Mouse (Mus musculus): ENCODE data around the gene Cd55b. TPM values are rescaled to one million over a fixed set of nuclear protein-coding genes. Genes with fewer than 3 reads are reported as not detected.
"Not testable (repeated sequence)": the region's sequence is repeated elsewhere in the genome, so short reads cannot be mapped to it uniquely, and the experiment has no call there.

Gene Cd55b
- polyA plus RNA-seq (2014; fragmentation: Nextera tagmentation; extraction: Ambion mirVana) = not detected in 2 replicates

DNA sequence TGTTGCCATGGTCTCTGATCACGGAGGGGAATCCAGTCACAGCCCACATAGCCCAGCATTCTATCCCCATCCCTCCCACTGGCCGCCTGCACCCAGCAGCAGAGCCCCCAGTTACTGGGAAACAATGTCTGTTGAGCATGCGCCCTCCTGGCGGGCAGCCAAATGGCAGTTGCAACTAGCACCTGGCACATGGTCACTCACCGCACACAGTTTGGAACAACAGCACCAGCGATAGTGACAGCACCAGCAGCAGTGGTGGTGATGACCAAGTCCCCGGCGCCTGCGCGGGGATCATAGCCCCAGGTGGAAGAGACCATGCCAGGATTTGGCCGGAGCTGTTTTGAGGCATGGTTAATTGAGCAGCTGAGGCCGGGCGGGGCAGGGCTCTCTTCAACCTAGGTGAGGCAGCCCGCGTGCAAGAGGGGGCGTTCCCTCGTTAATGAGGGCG lies at the start of gene Cd55b:
TSS of gene Cd55b (minus strand) at position 346 of the 448 bp plus-strand sequence.
- Histone ChIP-seq H3K4me2 (ENCODE audit: low read depth, low read length) (no peak within 1 kb of the TSS), H3K9ac (replicated peaks; ENCODE audit: low read depth, low read length) (no peak within 1 kb of the TSS), H3K36me3 (ENCODE audit: control insufficient read depth, insufficient read depth, low read length) (no peaks in the 10 kb centered on the region), H3K4me3 (ENCODE audit: low read depth, low read length) (no peak within 1 kb of the TSS), H3K4me1 (ENCODE audit: control insufficient read depth, insufficient read depth, low read length) (no peaks in the 10 kb centered on the region), H3K27ac (ENCODE audit: low read depth, low read length) (no peak within 1 kb of the TSS), H3K9me3 (ENCODE audit: control insufficient read depth, low read length) (no peaks in the 10 kb centered on the region), H3K27me3 (ENCODE audit: control insufficient read depth, insufficient read depth, low read length) (no peaks in the 10 kb centered on the region)
- WGBS = 54% methylated on average over 18 of the region's 18 CpGs
- ATAC-seq (ENCODE audit: low read depth) = 0 out of 2 replicates have a peak, but pooled peaks have one; percentile 46

DNA sequence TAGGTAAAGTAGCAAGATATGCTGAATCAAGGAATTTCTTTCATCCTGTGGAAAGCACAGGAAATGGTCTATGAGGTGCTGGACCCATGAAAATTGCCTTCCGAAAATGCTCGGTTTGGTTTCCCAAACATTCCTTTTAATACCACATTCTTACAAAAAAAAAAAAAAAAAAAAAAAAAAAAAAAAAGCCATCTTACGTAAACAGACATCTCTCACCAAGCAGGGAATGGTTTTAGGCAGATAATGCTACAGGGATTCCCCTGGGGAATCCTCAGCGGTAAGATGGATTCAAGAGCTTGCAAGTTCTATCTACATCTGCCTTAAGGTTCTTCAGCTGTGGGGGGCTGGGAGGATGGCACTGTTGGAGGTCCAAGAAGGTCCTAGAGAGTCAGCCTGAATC lies 47.3 kb upstream of the Cd55b start:
- no peaks in the 10 kb centered on the region for H3K27me3 ChIP-seq (ENCODE audit: control insufficient read depth, insufficient read depth, low read length)
- no peak overlapping the region for H3K27ac ChIP-seq (ENCODE audit: low read depth, low read length)
- no peaks in the 10 kb centered on the region for H3K9me3 ChIP-seq (ENCODE audit: control insufficient read depth, low read length)
- WGBS = 94% methylated on average over 4 of the region's 4 CpGs
- H3K4me3 ChIP-seq (ENCODE audit: low read depth, low read length) = no peak overlapping the region
- H3K9ac ChIP-seq (replicated peaks; ENCODE audit: low read depth, low read length) = no peak overlapping the region
- no peak overlapping the region for H3K4me2 ChIP-seq (ENCODE audit: low read depth, low read length)
- no peaks in the 10 kb centered on the region for H3K4me1 ChIP-seq (ENCODE audit: control insufficient read depth, insufficient read depth, low read length)
- no peaks in the 10 kb centered on the region for H3K36me3 ChIP-seq (ENCODE audit: control insufficient read depth, insufficient read depth, low read length)
- ATAC-seq (ENCODE audit: low read depth) = no peak

DNA sequence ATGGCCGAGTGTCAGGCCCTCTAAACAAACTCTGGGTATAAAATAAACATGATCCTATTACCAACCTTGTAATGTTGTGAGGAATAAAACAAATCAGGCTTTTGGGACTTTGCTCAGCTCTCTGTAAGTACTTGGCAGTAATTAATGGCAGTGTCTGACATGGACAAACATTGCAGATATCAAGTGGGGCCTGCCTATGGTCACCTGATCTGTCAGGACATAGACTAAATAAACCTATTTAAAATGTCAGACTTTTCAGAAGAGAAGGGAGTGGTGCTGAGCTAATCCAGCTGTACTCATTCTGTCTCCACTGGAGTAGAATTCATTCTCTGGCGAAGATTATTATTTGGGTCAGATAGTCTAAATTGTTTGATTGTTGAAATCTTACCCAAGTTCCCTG lies 44.6 kb upstream of the Cd55b start:
- 77% methylated on average over 2 of the region's 2 CpGs for WGBS
- no peaks in the 10 kb centered on the region for H3K9me3 ChIP-seq (ENCODE audit: control insufficient read depth, low read length)
- H3K4me1 ChIP-seq (ENCODE audit: control insufficient read depth, insufficient read depth, low read length) = no peaks in the 10 kb centered on the region
- ATAC-seq (ENCODE audit: low read depth) = no peak
- no peaks in the 10 kb centered on the region for H3K27me3 ChIP-seq (ENCODE audit: control insufficient read depth, insufficient read depth, low read length)
- H3K9ac ChIP-seq (replicated peaks; ENCODE audit: low read depth, low read length) = no peak overlapping the region
- no peak overlapping the region for H3K4me2 ChIP-seq (ENCODE audit: low read depth, low read length)
- no peaks in the 10 kb centered on the region for H3K36me3 ChIP-seq (ENCODE audit: control insufficient read depth, insufficient read depth, low read length)
- no peak overlapping the region for H3K27ac ChIP-seq (ENCODE audit: low read depth, low read length)
- no peak overlapping the region for H3K4me3 ChIP-seq (ENCODE audit: low read depth, low read length)

DNA sequence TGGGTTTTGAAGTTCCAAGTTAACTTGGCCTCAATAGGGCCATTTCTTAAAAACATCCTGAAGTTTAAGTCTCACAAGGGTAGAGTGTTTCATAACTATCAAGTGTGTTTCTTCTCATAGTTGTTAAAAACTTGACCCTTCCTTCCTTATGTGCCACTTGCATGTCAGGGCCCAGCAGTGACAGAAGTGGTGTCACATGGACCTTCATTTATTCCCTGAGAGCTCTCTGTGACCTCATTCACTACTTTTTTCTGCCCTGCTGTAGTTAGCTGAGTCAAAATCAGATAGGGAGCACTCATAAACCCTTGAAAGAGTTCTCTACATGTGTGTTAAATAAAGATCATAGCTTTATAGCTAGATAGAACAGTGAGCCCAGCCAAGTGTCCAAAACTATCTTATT lies 41.4 kb upstream of the Cd55b start:
- Histone ChIP-seq H3K9me3 (ENCODE audit: control insufficient read depth, low read length) (no peaks in the 10 kb centered on the region), H3K36me3 (ENCODE audit: control insufficient read depth, insufficient read depth, low read length) (no peaks in the 10 kb centered on the region), H3K4me3 (ENCODE audit: low read depth, low read length) (no peak overlapping the region), H3K4me1 (ENCODE audit: control insufficient read depth, insufficient read depth, low read length) (no peaks in the 10 kb centered on the region), H3K4me2 (ENCODE audit: low read depth, low read length) (no peak overlapping the region), H3K9ac (replicated peaks; ENCODE audit: low read depth, low read length) (no peak overlapping the region), H3K27ac (ENCODE audit: low read depth, low read length) (no peak overlapping the region), H3K27me3 (ENCODE audit: control insufficient read depth, insufficient read depth, low read length) (no peaks in the 10 kb centered on the region)
- ATAC-seq (ENCODE audit: low read depth) = no peak

DNA sequence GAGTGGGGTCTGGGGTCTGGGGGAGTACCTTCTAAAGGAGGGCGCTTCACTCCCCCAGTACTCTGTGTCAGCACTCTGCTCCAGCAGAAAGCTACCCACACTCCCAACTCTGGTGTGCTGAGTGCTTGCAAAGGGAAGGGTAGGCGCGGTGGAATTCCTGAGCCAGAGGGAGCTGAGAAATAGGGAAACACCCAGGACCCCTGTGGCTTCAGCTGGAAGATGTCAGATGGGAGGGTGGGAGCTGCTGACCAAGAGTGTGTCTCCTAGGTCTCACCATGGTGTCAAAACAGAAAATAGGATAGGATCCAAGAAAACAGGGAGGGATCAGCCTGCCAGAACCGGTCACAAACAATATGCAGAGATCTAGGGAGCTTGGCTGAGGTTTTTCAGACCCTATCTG lies 40.1 kb upstream of the Cd55b start:
- no peaks in the 10 kb centered on the region for H3K36me3 ChIP-seq (ENCODE audit: control insufficient read depth, insufficient read depth, low read length)
- H3K9ac ChIP-seq (replicated peaks; ENCODE audit: low read depth, low read length) = peak overlapping the region; percentile 67
- no peaks in the 10 kb centered on the region for H3K9me3 ChIP-seq (ENCODE audit: control insufficient read depth, low read length)
- peak overlapping the region; percentile 57 for H3K4me2 ChIP-seq (ENCODE audit: low read depth, low read length)
- no peaks in the 10 kb centered on the region for H3K27me3 ChIP-seq (ENCODE audit: control insufficient read depth, insufficient read depth, low read length)
- 0 out of 2 replicates have a peak overlapping the region, but pooled peaks have one; percentile 55 for H3K27ac ChIP-seq (ENCODE audit: low read depth, low read length)
- ATAC-seq (ENCODE audit: low read depth) = peak; percentile 87
- no peaks in the 10 kb centered on the region for H3K4me1 ChIP-seq (ENCODE audit: control insufficient read depth, insufficient read depth, low read length)
- WGBS = 9% methylated on average over 4 of the region's 4 CpGs
- peak overlapping the region; percentile 57 for H3K4me3 ChIP-seq (ENCODE audit: low read depth, low read length)

DNA sequence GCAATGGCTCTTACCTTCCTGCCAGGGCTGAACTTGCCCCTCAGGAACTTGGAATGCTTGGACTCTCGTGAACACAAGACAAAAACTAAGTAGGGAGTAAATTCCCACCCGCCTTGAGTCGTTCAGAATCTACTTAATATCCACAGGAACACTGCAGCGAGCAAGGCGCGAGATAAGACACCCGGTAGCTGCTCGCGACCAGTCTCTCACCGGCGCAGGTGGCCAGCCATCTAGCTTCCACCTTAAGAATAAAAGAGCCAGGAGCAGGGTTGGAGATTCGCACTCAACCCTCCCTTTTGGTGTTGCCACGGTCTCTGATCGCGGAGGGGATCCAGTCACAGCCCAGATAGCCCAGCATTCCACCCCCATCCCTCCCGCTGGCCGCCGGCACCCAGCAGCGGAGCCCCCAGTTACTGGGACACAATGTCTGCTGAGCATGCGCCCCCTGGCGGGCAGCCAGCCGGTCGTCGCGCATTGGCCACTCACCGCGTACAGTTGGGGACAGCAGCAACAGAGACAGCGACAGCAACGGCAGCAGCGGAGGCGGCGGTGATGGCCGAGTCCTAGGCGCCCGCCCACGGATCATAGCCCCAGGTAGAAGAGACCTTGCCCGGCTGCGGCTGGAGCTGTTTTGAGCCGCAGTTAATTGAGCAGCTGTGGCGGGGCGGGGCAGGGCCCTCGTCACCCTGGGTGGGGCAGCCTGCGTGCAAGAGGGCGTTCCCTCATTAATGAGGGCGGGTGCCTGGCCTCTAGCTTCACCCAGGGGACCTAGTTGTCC lies 39.5 kb upstream of the Cd55b start, which contains the start of gene Cd55:
TSS of gene Cd55 (minus strand) at position 661 of the 778 bp plus-strand sequence.
- Histone ChIP-seq H3K4me3 (ENCODE audit: low read depth, low read length) (peak within 1 kb of the TSS; percentile 57), H3K4me1 (ENCODE audit: control insufficient read depth, insufficient read depth, low read length) (no peaks in the 10 kb centered on the region), H3K4me2 (ENCODE audit: low read depth, low read length) (peak within 1 kb of the TSS; percentile 57), H3K9ac (replicated peaks; ENCODE audit: low read depth, low read length) (peak within 1 kb of the TSS; percentile 67), H3K27ac (ENCODE audit: low read depth, low read length) (0 out of 2 replicates have a peak within 1 kb of the TSS, but pooled peaks have one; percentile 55), H3K9me3 (ENCODE audit: control insufficient read depth, low read length) (no peaks in the 10 kb centered on the region), H3K36me3 (ENCODE audit: control insufficient read depth, insufficient read depth, low read length) (no peaks in the 10 kb centered on the region), H3K27me3 (ENCODE audit: control insufficient read depth, insufficient read depth, low read length) (no peaks in the 10 kb centered on the region)
- WGBS = under 1% methylated on average over 45 of the region's 45 CpGs
- ATAC-seq (ENCODE audit: low read depth) = peak; percentile 98

DNA sequence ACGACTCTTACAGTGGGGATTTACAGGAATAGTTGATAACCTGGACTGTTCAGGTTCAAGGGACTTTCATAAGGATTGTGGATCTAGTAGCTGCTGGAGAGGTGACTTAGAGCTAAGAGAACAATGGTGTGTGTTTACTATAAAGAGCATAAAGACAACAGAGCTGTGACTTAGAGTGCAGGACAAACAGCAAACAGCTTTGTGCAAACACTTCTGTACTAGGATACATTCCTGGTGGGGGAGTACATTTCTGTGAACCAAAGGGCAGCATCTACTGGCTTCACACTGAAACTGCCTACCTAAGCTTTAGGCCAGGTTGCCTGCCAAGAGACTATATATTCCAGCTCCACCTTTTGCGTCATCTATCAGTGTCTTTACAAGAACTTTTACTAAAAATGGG lies 32.3 kb upstream of the Cd55b start:
- H3K4me3 ChIP-seq (ENCODE audit: low read depth, low read length) = no peak overlapping the region
- no peak for ATAC-seq (ENCODE audit: low read depth)
- H3K9me3 ChIP-seq (ENCODE audit: control insufficient read depth, low read length) = no peaks in the 10 kb centered on the region
- no peaks in the 10 kb centered on the region for H3K4me1 ChIP-seq (ENCODE audit: control insufficient read depth, insufficient read depth, low read length)
- H3K9ac ChIP-seq (replicated peaks; ENCODE audit: low read depth, low read length) = no peak overlapping the region
- no peaks in the 10 kb centered on the region for H3K27me3 ChIP-seq (ENCODE audit: control insufficient read depth, insufficient read depth, low read length)
- no peak overlapping the region for H3K4me2 ChIP-seq (ENCODE audit: low read depth, low read length)
- H3K36me3 ChIP-seq (ENCODE audit: control insufficient read depth, insufficient read depth, low read length) = no peaks in the 10 kb centered on the region
- WGBS = 90% methylated on average over 2 of the region's 2 CpGs
- no peak overlapping the region for H3K27ac ChIP-seq (ENCODE audit: low read depth, low read length)

DNA sequence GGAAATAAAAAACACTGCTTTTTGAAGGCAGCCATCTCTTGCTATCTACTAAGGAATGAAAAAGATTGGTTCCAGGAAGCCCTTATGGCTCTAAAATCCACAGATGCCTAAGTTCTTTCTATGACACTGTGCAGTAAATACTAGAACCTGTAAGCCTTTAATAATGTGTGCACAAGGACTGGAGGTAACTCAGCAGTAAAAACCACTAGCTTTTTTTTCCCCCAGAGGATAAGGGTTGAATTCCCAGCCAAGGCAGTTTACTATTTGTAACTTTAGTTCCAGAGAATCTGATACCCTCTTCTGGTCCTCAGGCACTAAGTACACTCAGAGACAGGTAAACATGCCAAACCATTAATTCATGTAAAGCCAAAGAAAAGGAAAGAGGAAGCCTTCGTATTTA lies 20.1 kb upstream of the Cd55b start:
- WGBS = 79% methylated on average over 1 of the region's 1 CpGs
- H3K27me3 ChIP-seq (ENCODE audit: control insufficient read depth, insufficient read depth, low read length); H3K9me3 ChIP-seq (ENCODE audit: control insufficient read depth, low read length); H3K27ac ChIP-seq (ENCODE audit: low read depth, low read length); H3K4me3 ChIP-seq (ENCODE audit: low read depth, low read length); ATAC-seq (ENCODE audit: low read depth); H3K9ac ChIP-seq (replicated peaks; ENCODE audit: low read depth, low read length); H3K36me3 ChIP-seq (ENCODE audit: control insufficient read depth, insufficient read depth, low read length); H3K4me2 ChIP-seq (ENCODE audit: low read depth, low read length); H3K4me1 ChIP-seq (ENCODE audit: control insufficient read depth, insufficient read depth, low read length): not testable (repeated sequence)

DNA sequence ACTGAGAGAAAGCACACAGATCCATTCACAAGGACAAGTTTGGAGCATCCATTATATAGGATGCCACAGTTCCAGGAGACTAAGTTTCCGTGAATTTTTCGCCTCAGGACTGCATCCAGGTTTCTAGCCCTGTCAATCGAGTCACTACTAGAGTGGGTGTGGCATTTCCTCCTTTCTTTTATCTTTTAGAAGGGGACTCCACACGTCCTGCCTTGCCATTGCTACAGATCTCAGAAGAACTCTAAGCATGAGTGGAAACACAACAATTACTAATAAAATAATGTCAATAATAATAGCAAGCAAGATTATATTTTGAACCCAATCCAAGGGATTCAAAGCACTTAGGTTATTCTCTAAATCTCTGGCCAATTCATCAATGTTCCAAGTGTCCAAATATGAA lies 8.1 kb upstream of the Cd55b start:
- no peak overlapping the region for H3K4me2 ChIP-seq (ENCODE audit: low read depth, low read length)
- WGBS = 80% methylated on average over 4 of the region's 4 CpGs
- no peaks in the 10 kb centered on the region for H3K9me3 ChIP-seq (ENCODE audit: control insufficient read depth, low read length)
- H3K4me1 ChIP-seq (ENCODE audit: control insufficient read depth, insufficient read depth, low read length) = no peaks in the 10 kb centered on the region
- no peaks in the 10 kb centered on the region for H3K36me3 ChIP-seq (ENCODE audit: control insufficient read depth, insufficient read depth, low read length)
- H3K9ac ChIP-seq (replicated peaks; ENCODE audit: low read depth, low read length) = no peak overlapping the region
- no peaks in the 10 kb centered on the region for H3K27me3 ChIP-seq (ENCODE audit: control insufficient read depth, insufficient read depth, low read length)
- no peak for ATAC-seq (ENCODE audit: low read depth)
- H3K4me3 ChIP-seq (ENCODE audit: low read depth, low read length) = no peak overlapping the region
- H3K27ac ChIP-seq (ENCODE audit: low read depth, low read length) = no peak overlapping the region
